Mouse (Mus musculus): ENCODE data around the gene Ubxn6.

Ubxn6 gene

GRCm38 (mm10) chr17:56023386-56023785 is 51.4 kb downstream of the Ubxn6 start:
- DNase-seq (ENCODE audit: low spot score), result no peak

GRCm38 (mm10) chr17:56022989-56023290 is 51.9 kb downstream of the Ubxn6 start:
- DNase-seq (ENCODE audit: low spot score), result no peak

- DNase-seq (ENCODE audit: low spot score), result no peak
These were observed 52.5 kb downstream of the Ubxn6 start for GRCm38 (mm10) chr17:56022131-56022988.

GRCm38 (mm10) chr17:56021161-56021910 is 53.5 kb downstream of the Ubxn6 start:
- DNase-seq (ENCODE audit: low spot score), result no peak

- DNase-seq (ENCODE audit: low spot score), result no peak
These were observed 54.3 kb downstream of the Ubxn6 start for GRCm38 (mm10) chr17:56020400-56021084.

GRCm38 (mm10) chr17:56018347-56019131 is 56.3 kb downstream of the Ubxn6 start:
- peak; percentile 62 for DNase-seq (ENCODE audit: low spot score)

- DNase-seq (ENCODE audit: low spot score), result no peak
These were observed 57.0 kb downstream of the Ubxn6 start for GRCm38 (mm10) chr17:56017848-56018247.

Measured in embryo, embryonic 10 days (tissue).